Mouse (Mus musculus) left cerebral cortex, postnatal 36 days (tissue): ENCODE measurements around the gene Rita1. TPM values are rescaled to one million over a fixed set of nuclear protein-coding genes. Genes with fewer than 3 reads are reported as not detected.

Source experiments
- DNase-seq, 2 experiments: peaks; one replicate each; pipeline ENCODE4 v3.0.0; 2021 to 2022; ENCODE audit warnings: low spot score in 2 of 2, mixed read lengths in 1 of 2
- intact Hi-C: fragments of 180-260 bp; cut with DNase I; formaldehyde crosslinking; loops from one replicate; pipeline ENCODE4 v1.15.1; 2025
- total RNA-seq, 2 experiments: library from RNA; stranded (reverse); gene quantifications; 2 replicates each; pipeline ENCODE4 v1.2.3; 2021

Gene Rita1
- total RNA-seq: 10 to 100 TPM; 35.7 to 36.3 TPM

DNA sequence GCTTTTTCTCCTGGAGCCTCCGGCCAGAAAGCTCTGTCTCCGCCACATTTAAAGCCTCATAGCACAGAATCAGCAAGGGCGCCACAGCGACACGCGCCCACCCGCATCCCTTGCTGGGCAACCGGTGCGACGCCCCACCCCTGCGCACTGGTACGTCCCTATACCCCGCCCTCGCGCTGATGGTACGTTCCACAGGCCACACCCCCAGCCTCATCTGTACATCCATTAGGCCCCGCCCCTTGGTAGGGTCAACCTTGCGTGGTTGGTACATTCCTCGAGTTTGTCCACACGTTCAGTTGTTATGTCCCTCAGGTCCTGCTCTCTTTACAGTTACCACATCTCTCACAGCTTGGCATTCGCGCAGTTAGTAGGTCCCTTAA, at the start of gene Rita1, which contains the start of gene Ddx54:
Gene Rita1 (minus strand): TSS at position 148 of the 380 bp plus-strand sequence.
Gene Ddx54 (plus strand): TSS at position 298 of the 380 bp plus-strand sequence.
- peak; percentile 98 for DNase-seq
- intact Hi-C loops: no loop called here

- intact Hi-C loops: loop anchor here (5.0 kb wide), 1 partner anchor 34 kb away; no protein-coding TSS in a partner anchor
- peak in 1 of 2 experiments; percentile 30 for DNase-seq
Measured at GRCm38 (mm10) chr5:120660816-120661215, 48.4 kb upstream of the Rita1 start.

- DNase-seq: peak; percentile 72 to 73
- intact Hi-C loops: no loop called here
Measured at GRCm38 (mm10) chr5:120656281-120656751, 43.9 kb upstream of the Rita1 start.

GRCm38 (mm10) chr5:120653873-120654272, 41.5 kb upstream of the Rita1 start:
- intact Hi-C loops: no loop called here
- DNase-seq: no peak

DNA sequence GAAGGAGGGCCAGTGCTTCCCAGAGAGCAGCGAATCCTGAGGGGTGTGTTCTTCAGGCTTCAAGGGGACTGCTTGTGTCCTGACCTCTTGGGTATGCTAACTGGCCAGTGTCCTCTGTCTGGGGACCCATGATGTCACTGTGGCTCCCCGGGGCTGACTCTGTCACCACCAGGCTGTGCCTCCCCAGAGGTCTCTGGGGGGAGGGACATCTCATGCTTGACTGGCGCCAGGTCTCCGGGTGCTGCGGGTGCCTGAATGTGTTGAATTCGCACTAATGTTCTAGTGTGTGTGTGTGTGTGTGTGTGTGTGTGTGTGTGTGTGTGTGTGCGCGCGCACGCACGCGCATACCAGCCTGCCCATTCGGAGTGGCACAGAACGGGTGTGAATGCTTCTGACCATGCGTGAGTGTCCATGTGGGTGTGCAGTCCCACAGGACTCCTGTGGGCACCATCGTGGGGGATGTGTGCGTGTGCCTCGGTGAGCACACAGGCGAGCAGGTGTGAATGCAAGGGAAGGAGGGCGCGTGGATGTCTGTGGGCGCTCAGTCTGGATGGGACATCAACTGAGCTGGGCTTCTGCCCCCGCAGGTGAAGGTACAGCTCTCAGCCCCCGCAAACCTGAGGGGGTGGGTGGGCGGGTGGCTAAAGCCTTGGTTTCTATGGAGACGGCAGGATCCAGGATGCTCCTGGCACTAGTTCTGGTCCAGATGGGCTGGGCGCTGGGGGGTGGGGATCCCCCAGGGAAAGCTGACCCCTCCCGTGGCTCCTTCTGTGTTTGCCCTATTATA, 40.7 kb upstream of the Rita1 start:
- intact Hi-C loops: no loop called here

GRCm38 (mm10) chr5:120651230-120651629, 38.8 kb upstream of the Rita1 start:
- intact Hi-C loops: no loop called here
- no peak for DNase-seq

More for the DNA sequence above, 40.7 kb upstream of the Rita1 start:
- DNase-seq: peak in 1 of 2 experiments; percentile 52

GRCm38 (mm10) chr5:120649938-120650337, 37.5 kb upstream of the Rita1 start:
- intact Hi-C loops: loop anchor here (2.0 kb wide), 2 partner anchors 23 to 29 kb away; no protein-coding TSS in a partner anchor
- DNase-seq: no peak

DNA sequence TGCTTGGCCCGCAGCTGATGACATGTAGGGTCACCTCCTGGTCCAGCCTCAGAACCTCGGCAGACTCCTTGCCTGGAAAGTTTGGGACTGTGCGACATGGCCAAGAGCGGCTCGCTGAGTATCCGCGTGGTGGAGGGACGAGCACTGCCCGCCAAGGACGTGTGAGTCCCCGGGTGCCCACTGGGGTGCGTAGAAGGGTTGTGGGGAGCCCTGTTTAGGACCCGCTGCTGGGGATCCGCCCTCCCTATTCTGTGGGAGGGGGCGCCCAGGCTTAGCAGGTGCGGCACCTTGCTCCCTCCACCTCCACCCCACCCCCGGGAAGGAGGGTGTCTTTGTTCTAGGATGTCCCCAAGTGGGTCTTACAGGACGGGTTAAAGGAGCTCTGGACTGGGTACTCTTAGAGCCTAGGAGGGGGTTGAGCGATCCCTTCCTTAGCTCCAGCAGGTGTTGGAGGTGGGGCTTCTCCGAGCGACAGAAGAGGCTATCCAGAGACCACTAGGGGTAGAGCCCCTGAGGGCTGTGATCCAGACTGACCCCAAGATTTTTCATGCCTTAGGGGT, 37.1 kb upstream of the Rita1 start:
- intact Hi-C loops: loop anchor here (2.0 kb wide), 2 partner anchors 23 to 29 kb away; no protein-coding TSS in a partner anchor
- peak in 1 of 2 experiments; percentile 54 for DNase-seq

DNA sequence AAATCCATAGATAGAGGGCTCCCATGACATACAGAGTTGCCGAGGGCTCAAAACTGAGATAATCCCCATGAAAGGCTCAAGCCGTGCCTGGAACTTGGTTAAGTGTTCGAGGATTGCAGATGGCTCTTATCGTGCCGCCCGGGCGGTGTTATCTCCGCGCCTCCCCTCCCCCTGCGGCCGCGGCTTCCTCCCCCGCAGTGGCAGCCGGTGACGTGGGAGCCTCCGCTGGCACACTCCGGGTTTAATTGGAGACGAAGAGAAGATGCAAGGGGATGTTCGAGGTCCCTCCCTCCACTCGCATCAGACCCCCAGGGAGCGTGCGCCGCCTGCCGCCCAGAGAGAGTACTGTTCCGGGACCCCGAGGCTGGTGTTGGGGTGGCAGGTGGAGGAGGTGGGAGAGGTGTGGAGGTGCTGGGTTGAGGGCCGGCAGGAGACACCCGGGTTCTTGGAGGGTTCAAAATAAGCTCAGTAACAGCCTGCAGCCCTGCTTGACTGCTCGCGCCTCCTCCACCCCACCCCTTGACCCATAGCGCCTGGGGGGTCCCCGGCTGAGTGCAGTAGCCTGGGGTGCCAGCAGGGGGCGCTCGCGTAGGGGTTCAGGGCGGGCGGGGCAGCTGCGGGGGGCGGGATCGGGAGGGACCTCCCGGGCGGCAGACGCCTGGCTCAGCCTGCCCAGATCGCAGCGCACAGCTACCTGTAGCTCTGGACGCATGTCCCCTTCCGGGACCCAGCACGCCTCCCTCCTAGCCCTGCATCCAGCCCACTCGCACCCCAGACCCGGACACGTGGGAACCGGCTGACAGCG, 36.4 kb upstream of the Rita1 start, which contains the start of gene Rasal1:
Gene Rasal1 (plus strand): TSS at position 244 of the 805 bp plus-strand sequence.
- peak; percentile 84 to 87 for DNase-seq
- intact Hi-C loops: loop anchor here (2.0 kb wide), 2 partner anchors 24 to 28 kb away; no protein-coding TSS in a partner anchor

- DNase-seq: peak; percentile 52 to 56
- intact Hi-C loops: loop anchor here (2.0 kb wide), 2 partner anchors 25 to 27 kb away; no protein-coding TSS in a partner anchor
Measured at GRCm38 (mm10) chr5:120647814-120648491, 35.6 kb upstream of the Rita1 start.

DNA sequence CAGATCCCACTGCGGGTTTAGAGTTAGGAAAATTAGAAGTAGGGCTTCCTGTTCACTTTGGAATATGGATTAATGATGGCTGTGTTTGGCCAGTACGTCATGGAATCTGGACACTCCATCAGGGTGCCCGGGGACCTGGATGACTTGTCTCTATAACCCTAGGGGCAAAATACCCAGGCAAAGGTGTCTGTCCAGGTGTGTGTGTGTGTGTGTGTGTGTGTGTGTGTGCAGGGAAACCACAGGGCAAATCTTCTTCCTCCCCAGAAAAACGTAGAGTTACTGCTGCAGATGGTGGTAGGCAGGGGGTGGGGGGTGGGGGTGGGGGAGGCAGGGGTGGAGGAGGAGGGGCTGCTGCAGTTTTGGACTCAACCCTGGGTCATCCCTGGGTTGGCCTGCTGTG, 35.0 kb upstream of the Rita1 start:
- intact Hi-C loops: no loop called here

GRCm38 (mm10) chr5:120645851-120646250, 33.5 kb upstream of the Rita1 start:
- no peak for DNase-seq
- intact Hi-C loops: no loop called here

More for the DNA sequence above, 35.0 kb upstream of the Rita1 start:
- no peak for DNase-seq

- DNase-seq: no peak
- intact Hi-C loops: no loop called here
Measured at GRCm38 (mm10) chr5:120644227-120644626, 31.8 kb upstream of the Rita1 start.

- intact Hi-C loops: no loop called here
- no peak for DNase-seq
Measured at GRCm38 (mm10) chr5:120643365-120644085, 31.1 kb upstream of the Rita1 start.

DNA sequence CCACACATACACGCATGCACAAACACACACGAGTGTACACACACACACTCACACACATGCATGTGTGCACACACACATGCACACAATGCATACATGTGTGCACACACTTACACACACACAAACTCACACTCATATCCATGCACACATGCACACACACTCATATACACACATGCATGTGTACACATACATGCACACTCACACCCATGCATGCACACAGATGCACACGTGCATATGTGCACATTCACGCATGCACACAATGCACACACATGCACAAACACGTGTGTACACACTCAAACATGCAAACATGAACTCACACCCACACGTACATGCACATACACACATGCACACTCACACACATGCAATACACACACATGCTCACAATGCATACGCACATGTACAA, 27.7 kb upstream of the Rita1 start:
- intact Hi-C loops: no loop called here
- DNase-seq: no peak

DNA sequence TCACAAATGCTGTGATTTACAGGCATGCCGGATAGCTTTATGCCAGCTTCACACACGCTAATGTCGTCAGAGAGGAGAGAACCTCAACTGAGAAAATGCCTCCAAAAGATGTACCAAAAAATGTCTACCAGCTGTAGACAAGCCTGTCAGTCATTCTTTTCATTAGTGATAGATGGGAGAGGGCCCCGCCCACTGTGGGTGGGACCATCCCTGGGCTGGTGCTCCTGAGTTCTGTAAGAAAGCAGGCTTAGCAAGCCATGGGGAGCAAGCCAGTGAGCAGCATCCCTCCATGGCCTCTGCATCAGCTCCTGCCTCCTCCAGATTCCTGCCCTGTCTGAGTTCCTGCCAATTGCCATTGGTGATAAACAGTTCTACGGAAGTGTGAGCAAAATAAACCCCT, 23.2 kb upstream of the Rita1 start:
- no peak for DNase-seq
- intact Hi-C loops: no loop called here

GRCm38 (mm10) chr5:120634860-120635259, 22.5 kb upstream of the Rita1 start:
- intact Hi-C loops: no loop called here
- DNase-seq: no peak

- intact Hi-C loops: no loop called here
Measured at GRCm38 (mm10) chr5:120634131-120634530, 21.7 kb upstream of the Rita1 start, which contains the start of gene Cfap73. Cfap73 (minus strand) TSS chr5:120634235.

More at GRCm38 (mm10) chr5:120634131-120634530, 21.7 kb upstream of the Rita1 start, which contains the start of gene Cfap73:
- DNase-seq: no peak
